Mouse (Mus musculus) cerebellum, adult 18-20 months (tissue): Measurements from ENCODE around the gene Ralgps1.

Source experiments
- DNase-seq, 2 experiments: peaks; one replicate each; pipeline ENCODE4 v3.0.0; 2021

Ralgps1 gene

GRCm38 (mm10) chr2:33320568-33320967 lies 50.7 kb downstream of the Ralgps1 start:
- no peak for DNase-seq

GRCm38 (mm10) chr2:33319934-33320333 lies 51.4 kb downstream of the Ralgps1 start:
- DNase-seq = peak; percentile 29 to 34

- DNase-seq = no peak
Observed at GRCm38 (mm10) chr2:33319455-33319854, 51.8 kb downstream of the Ralgps1 start.

- peak; percentile 79 to 80 for DNase-seq
Observed at GRCm38 (mm10) chr2:33318491-33318964, 52.8 kb downstream of the Ralgps1 start.

GRCm38 (mm10) chr2:33316516-33316915 lies 54.8 kb downstream of the Ralgps1 start:
- peak; percentile 73 to 75 for DNase-seq

GRCm38 (mm10) chr2:33316063-33316405 lies 55.3 kb downstream of the Ralgps1 start:
- peak in 1 of 2 experiments; percentile 22 for DNase-seq

- peak in 1 of 2 experiments; percentile 46 for DNase-seq
Observed at GRCm38 (mm10) chr2:33315233-33316062, 55.8 kb downstream of the Ralgps1 start.

GRCm38 (mm10) chr2:33309426-33309825 lies 61.9 kb downstream of the Ralgps1 start:
- peak; percentile 75 to 77 for DNase-seq

GRCm38 (mm10) chr2:33306565-33306964 lies 64.7 kb downstream of the Ralgps1 start:
- no peak for DNase-seq

- no peak for DNase-seq
Observed at GRCm38 (mm10) chr2:33303416-33303947, 67.8 kb downstream of the Ralgps1 start.

GRCm38 (mm10) chr2:33302828-33303227 lies 68.5 kb downstream of the Ralgps1 start:
- DNase-seq = no peak

GRCm38 (mm10) chr2:33302405-33302804 lies 68.9 kb downstream of the Ralgps1 start:
- no peak for DNase-seq

GRCm38 (mm10) chr2:33300371-33301046 lies 70.8 kb downstream of the Ralgps1 start:
- peak in 1 of 2 experiments; percentile 42 for DNase-seq

GRCm38 (mm10) chr2:33298928-33299327 lies 72.4 kb downstream of the Ralgps1 start:
- DNase-seq = no peak

- no peak for DNase-seq
Observed at GRCm38 (mm10) chr2:33295115-33295514, 76.2 kb downstream of the Ralgps1 start.

GRCm38 (mm10) chr2:33292057-33292456 lies 79.2 kb downstream of the Ralgps1 start:
- no peak for DNase-seq

- DNase-seq = no peak
Observed at GRCm38 (mm10) chr2:33290491-33290890, 80.8 kb downstream of the Ralgps1 start.

GRCm38 (mm10) chr2:33288837-33289236 lies 82.4 kb downstream of the Ralgps1 start:
- peak; percentile 62 to 75 for DNase-seq

GRCm38 (mm10) chr2:33283674-33284073 lies 87.6 kb downstream of the Ralgps1 start:
- DNase-seq = no peak

- peak; percentile 81 to 84 for DNase-seq
Observed at GRCm38 (mm10) chr2:33282877-33283276, 88.4 kb downstream of the Ralgps1 start.

- DNase-seq = no peak
Observed at GRCm38 (mm10) chr2:33281807-33282206, 89.5 kb downstream of the Ralgps1 start.

- DNase-seq = no peak
Observed at GRCm38 (mm10) chr2:33280525-33280924, 90.8 kb downstream of the Ralgps1 start.

GRCm38 (mm10) chr2:33279758-33280157 lies 91.5 kb downstream of the Ralgps1 start:
- DNase-seq = no peak
